Mouse (Mus musculus) right cerebral cortex, postnatal 10 days (tissue): ENCODE data around the gene Man2b2.

ENCODE experiments used
- DNase-seq, 2 experiments: peaks; one replicate each; pipeline ENCODE4 v3.0.0; 2021; ENCODE audit warnings: low spot score in 2 of 2

Man2b2 gene

GRCm38 (mm10) chr5:36829913-36830879 lies at the start of gene Man2b2:
Gene Man2b2, minus strand, starts transcription at chr5:36830653.
- peak; percentile 88 to 90 for DNase-seq

- DNase-seq = no peak
Measured at GRCm38 (mm10) chr5:36878801-36879200, 48.3 kb upstream of the Man2b2 start.

GRCm38 (mm10) chr5:36877641-36878040 lies 47.2 kb upstream of the Man2b2 start:
- no peak for DNase-seq

DNA sequence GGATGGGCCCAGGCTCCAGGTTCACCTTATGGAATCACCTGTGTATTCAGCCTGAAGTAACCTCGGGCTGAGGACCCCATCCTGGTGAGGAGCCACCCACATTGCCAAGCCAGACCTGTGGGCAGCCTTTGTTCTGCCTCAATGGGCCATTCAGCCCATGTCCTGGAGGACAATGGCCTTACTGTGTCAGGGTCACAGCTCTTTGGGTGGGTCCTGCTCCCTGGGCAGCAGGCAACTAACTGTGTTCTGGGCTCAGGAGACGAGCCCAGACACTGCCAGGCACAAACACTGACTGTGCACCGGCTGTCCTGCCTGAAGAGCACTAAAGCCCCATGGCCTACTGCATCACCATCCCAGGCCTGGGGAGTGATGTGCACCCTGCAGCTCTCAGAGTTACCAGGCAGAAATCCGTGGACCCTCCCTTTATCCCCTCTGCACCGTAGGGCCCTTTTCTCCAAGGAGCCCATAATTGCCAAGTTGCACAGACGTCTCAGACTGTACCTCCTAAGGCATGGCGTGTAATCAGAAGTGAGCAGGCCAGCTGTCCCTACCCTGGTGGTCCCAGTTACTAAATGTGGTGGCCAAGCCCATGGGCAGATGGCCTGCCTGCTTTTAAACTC lies 46.4 kb upstream of the Man2b2 start:
- peak in 1 of 2 experiments; percentile 27 for DNase-seq

DNA sequence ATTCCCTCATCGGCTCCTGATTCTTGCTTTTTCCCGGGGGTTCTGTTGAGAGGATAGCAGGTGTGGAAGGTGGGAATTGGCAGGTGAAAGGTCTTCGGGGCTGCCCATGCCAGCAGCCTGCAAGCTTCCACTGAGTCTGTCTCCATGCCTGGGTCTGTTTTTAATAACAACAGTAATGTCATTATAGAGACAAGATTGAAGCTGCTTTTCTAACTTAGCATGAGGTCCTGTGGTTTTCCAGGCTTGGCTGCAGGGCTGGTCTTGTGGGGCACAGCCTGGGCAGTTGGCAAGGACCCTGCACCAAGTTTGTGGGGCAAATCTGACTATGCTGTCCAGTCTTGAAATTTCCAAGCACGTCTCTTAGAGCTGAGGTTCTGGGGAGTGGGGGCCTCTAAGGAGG lies 45.5 kb upstream of the Man2b2 start:
- peak in 1 of 2 experiments; percentile 18 for DNase-seq

- no peak for DNase-seq
Measured at GRCm38 (mm10) chr5:36870916-36871315, 40.5 kb upstream of the Man2b2 start.

GRCm38 (mm10) chr5:36869578-36870236 lies 39.3 kb upstream of the Man2b2 start:
- peak; percentile 74 to 76 for DNase-seq

- peak in 1 of 2 experiments; percentile 44 for DNase-seq
Measured at GRCm38 (mm10) chr5:36869186-36869577, 38.7 kb upstream of the Man2b2 start.

GRCm38 (mm10) chr5:36868266-36869090 lies 38.0 kb upstream of the Man2b2 start, which contains the start of gene Ppp2r2c:
Gene Ppp2r2c, plus strand, starts transcription at chr5:36868513.
- DNase-seq = peak; percentile 69 to 72

DNA sequence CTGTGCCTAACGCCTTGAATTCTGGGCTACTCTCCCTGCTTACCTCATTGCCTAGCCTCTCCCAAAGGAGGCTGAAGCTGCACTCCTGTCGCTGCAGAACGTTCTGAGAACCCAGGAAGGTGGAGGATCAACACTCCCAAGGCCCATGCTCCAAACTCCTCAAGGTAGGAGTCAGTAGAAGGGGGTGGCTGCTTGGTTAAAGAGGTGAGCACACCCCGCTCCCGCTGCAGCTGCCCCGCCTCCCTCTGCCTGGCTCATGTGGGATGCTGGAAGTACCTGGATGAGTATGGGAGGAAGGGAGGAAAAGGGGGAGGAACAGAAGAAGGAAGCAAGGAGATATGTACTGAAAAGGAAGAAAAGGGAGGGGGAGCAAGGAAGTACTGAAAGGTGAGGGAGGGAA lies 37.1 kb upstream of the Man2b2 start:
- no peak for DNase-seq

DNA sequence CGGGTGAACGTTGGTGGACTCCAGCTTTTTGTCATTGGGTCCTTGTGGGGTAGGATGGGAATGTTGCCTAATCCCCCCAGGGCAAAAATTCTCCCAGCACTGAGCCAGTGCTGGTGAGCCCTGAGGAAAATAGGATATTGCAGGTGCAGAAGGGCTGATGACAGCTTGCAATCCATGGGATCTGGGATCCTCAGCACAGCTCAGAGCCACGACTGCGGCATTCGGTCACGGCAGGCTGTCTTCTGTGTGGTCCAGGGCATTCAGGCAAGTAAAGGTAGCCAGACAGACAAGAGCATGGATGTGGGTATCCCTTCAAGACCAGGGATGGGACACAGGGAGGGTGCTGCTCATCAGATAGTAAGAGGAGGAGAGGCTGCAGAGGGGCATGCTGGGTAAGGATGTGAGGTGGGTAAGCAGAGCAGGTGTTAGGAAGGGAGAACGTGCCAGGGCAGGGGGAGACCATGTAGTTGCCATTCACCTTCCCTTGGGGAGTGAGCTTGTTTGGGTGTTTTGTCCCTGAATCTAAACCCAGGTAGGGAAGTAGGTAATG lies 36.3 kb upstream of the Man2b2 start:
- DNase-seq = no peak

DNA sequence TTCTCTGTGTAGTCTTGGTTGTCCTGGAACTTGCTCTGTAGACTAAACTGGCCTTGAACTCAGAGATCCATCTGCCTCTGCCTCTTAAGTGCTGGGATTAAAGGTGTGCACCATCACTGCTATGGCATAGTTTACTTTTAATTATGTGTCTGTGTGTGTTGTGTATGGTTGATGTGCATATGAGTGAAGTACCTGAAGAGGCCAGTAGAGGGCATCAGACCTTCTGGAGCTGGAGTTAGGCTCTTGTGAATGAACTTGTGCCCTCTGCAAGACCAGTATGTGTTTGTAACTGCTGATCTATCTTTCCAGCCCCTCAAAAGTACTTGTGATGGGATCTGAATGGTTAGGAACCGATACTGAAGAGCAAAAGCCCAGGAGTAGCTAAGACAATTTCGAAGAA lies 30.6 kb upstream of the Man2b2 start:
- DNase-seq = no peak

DNA sequence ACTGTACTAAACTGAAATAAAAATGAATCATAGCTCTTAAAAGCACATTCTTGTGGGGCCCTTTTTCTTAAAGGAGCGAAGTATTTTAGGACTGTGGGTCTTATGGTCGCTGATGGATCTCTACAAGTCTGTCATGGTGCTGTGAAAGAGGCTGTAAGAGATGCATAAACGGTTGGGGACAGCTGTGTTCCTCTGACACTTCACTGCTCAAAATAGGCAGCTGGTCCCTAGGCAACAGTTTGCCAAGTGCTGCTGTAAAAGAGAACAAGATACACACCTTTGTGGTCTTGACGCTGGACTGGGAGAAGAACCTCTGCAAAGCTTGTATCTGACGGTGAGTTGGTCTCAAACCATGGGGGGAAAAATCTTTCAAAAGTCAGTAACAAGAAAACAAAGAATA lies 27.1 kb upstream of the Man2b2 start:
- DNase-seq = no peak

- no peak for DNase-seq
Measured at GRCm38 (mm10) chr5:36856529-36856928, 26.1 kb upstream of the Man2b2 start.

GRCm38 (mm10) chr5:36855180-36855579 lies 24.7 kb upstream of the Man2b2 start:
- no peak for DNase-seq

DNA sequence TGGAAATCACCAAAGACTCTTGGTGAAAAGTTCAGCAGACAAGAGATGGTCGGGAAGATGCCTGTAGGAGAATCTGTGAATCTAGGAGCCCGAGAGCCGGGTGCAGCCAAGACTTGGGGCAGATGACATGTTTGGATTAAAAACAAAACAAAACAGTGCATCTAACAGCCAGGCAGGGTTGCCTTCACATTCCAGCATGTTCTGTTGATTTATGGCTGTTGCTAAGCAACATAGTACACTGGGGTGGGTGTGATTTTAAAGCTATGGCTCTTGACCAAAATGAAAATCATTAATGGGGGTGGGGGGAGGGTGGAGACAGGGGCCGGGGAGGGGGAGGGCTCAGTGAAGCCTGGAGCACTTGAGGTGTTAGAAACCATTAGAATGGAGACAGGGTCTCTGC lies 21.1 kb upstream of the Man2b2 start:
- no peak for DNase-seq

- peak; percentile 51 to 67 for DNase-seq
Measured at GRCm38 (mm10) chr5:36844490-36844889, 14.0 kb upstream of the Man2b2 start.

GRCm38 (mm10) chr5:36841701-36842100 lies 11.2 kb upstream of the Man2b2 start:
- DNase-seq = no peak

DNA sequence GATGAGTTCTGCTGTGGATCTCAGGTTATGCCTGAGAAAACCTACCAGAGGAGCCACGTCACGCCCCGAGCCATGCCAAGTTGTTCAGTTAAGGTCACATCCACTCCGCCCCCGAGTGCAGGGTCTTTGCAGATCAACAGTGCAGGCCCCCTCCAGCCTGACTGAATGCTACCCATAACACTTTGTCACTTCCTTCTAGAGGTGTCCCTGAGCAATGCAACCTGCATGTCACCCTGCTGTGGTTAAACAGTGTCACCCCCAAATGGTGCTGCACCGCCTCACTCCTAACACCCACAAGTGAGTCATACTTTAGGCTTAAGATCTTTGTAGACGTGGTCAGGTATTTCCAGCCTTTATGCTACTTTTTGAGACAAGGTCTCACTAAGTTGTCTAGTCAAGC lies 9.6 kb upstream of the Man2b2 start:
- no peak for DNase-seq

- no peak for DNase-seq
Measured at GRCm38 (mm10) chr5:36839602-36840001, 9.1 kb upstream of the Man2b2 start.

DNA sequence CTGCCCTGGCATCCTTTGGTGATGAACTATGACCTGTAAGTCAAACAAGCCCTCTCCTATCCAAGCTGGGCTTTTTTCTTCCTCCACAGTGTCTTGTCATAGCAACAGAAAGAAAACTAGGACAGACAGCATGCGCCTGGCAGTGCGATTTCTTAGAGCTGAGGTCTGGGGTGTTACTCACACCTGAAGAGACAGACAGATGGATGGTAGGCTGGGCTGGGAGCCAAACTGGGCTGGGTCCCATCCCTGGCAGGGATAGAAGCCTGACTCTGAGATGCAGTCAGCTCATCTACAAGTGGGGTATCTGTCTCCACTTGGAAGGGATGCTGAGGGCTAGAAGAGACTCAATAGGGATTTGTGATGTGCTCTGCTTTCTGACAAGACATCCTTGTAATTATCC lies 8.6 kb upstream of the Man2b2 start:
- peak; percentile 85 to 88 for DNase-seq
